Mouse (Mus musculus): ENCODE data around the gene Rnft1. TPM values are rescaled to one million over a fixed set of nuclear protein-coding genes. Genes with fewer than 3 reads are reported as not detected.
"Not testable (repeated sequence)": the region's sequence is repeated elsewhere in the genome, so short reads cannot be mapped to it uniquely, and the experiment has no call there.

The Rnft1 gene
- polyA plus RNA-seq (2015; fragmentation: Nextera tagmentation; extraction: Ambion mirVana), result 14.0 and 17.2 TPM in 2 replicates

GRCm38 (mm10) chr11:86484101-86484868, at the start of gene Rnft1:
Rnft1 (plus strand) TSS chr11:86484657.
- H3K4me3 ChIP-seq (replicated peaks), result peak within 1 kb of the TSS; percentile 73

GRCm38 (mm10) chr11:86436843-86437242, 47.6 kb upstream of the Rnft1 start:
- Histone ChIP-seq H3K9me3 (replicated peaks) (no peaks in the 10 kb centered on the region), H3K36me3 (replicated peaks) (no peaks in the 10 kb centered on the region), H3K27me3 (no peaks in the 10 kb centered on the region), H3K9ac (no peak overlapping the region), H3K27ac (replicated peaks) (no peak overlapping the region), H3K4me3 (replicated peaks) (no peak overlapping the region), H3K4me1 (replicated peaks) (no peaks in the 10 kb centered on the region), H3K4me2 (no peak overlapping the region)
- WGBS (ENCODE audit: insufficient replicate concordance), result 25% methylated on average over 5 of the region's 5 CpGs
- ATAC-seq (ENCODE audit: insufficient read depth), result no peak

More at GRCm38 (mm10) chr11:86484101-86484868, at the start of gene Rnft1:
- H3K27me3 ChIP-seq, result no peaks in the 10 kb centered on the region
- ATAC-seq (ENCODE audit: insufficient read depth), result peak; percentile 97
- peak within 1 kb of the TSS; percentile 83 for H3K9ac ChIP-seq
- peak within 1 kb of the TSS; percentile 82 for H3K27ac ChIP-seq (replicated peaks)
- peaks cover 15% of the 10 kb centered on the region for H3K4me1 ChIP-seq (replicated peaks)
- H3K9me3 ChIP-seq (replicated peaks), result no peaks in the 10 kb centered on the region
- peaks cover under 1% of the 10 kb centered on the region for H3K36me3 ChIP-seq (replicated peaks)
- WGBS (ENCODE audit: insufficient replicate concordance), result under 1% methylated on average over 68 of the region's 68 CpGs
- H3K4me2 ChIP-seq, result peak within 1 kb of the TSS; percentile 84

GRCm38 (mm10) chr11:86438261-86438660, 46.2 kb upstream of the Rnft1 start:
- 34% methylated on average over 4 of the region's 4 CpGs for WGBS (ENCODE audit: insufficient replicate concordance)
- no peak overlapping the region for H3K4me2 ChIP-seq
- no peaks in the 10 kb centered on the region for H3K36me3 ChIP-seq (replicated peaks)
- no peak for ATAC-seq (ENCODE audit: insufficient read depth)
- H3K4me3 ChIP-seq (replicated peaks), result no peak overlapping the region
- no peak overlapping the region for H3K9ac ChIP-seq
- H3K27me3 ChIP-seq, result no peaks in the 10 kb centered on the region
- H3K4me1 ChIP-seq (replicated peaks), result no peaks in the 10 kb centered on the region
- no peak overlapping the region for H3K27ac ChIP-seq (replicated peaks)
- H3K9me3 ChIP-seq (replicated peaks), result no peaks in the 10 kb centered on the region

GRCm38 (mm10) chr11:86440791-86441190, 43.7 kb upstream of the Rnft1 start:
- no peak overlapping the region for H3K4me3 ChIP-seq (replicated peaks)
- ATAC-seq (ENCODE audit: insufficient read depth), result no peak
- 42% methylated on average over 5 of the region's 5 CpGs for WGBS (ENCODE audit: insufficient replicate concordance)

GRCm38 (mm10) chr11:86453991-86454390, 30.5 kb upstream of the Rnft1 start:
- no peaks in the 10 kb centered on the region for H3K36me3 ChIP-seq (replicated peaks)
- H3K4me2 ChIP-seq, result no peak overlapping the region
- H3K9me3 ChIP-seq (replicated peaks), result no peaks in the 10 kb centered on the region
- H3K4me3 ChIP-seq (replicated peaks), result no peak overlapping the region
- H3K27me3 ChIP-seq, result no peaks in the 10 kb centered on the region
- H3K9ac ChIP-seq, result no peak overlapping the region
- H3K27ac ChIP-seq (replicated peaks), result no peak overlapping the region
- ATAC-seq (ENCODE audit: insufficient read depth), result no peak
- WGBS (ENCODE audit: insufficient replicate concordance), result 75% methylated on average over 5 of the region's 5 CpGs
- no peaks in the 10 kb centered on the region for H3K4me1 ChIP-seq (replicated peaks)

More at GRCm38 (mm10) chr11:86440791-86441190, 43.7 kb upstream of the Rnft1 start:
- Histone ChIP-seq H3K36me3 (replicated peaks) (no peaks in the 10 kb centered on the region), H3K27ac (replicated peaks) (no peak overlapping the region), H3K4me1 (replicated peaks) (no peaks in the 10 kb centered on the region), H3K9me3 (replicated peaks) (no peaks in the 10 kb centered on the region), H3K4me2 (no peak overlapping the region), H3K9ac (no peak overlapping the region), H3K27me3 (no peaks in the 10 kb centered on the region)

- no peak overlapping the region for H3K9ac ChIP-seq
- 52% methylated on average over 6 of the region's 6 CpGs for WGBS (ENCODE audit: insufficient replicate concordance)
- ATAC-seq (ENCODE audit: insufficient read depth), result no peak
- no peaks in the 10 kb centered on the region for H3K36me3 ChIP-seq (replicated peaks)
- H3K27ac ChIP-seq (replicated peaks), result no peak overlapping the region
- no peaks in the 10 kb centered on the region for H3K9me3 ChIP-seq (replicated peaks)
- no peaks in the 10 kb centered on the region for H3K27me3 ChIP-seq
- no peaks in the 10 kb centered on the region for H3K4me1 ChIP-seq (replicated peaks)
- no peak overlapping the region for H3K4me2 ChIP-seq
- no peak overlapping the region for H3K4me3 ChIP-seq (replicated peaks)
These were observed 26.9 kb upstream of the Rnft1 start for GRCm38 (mm10) chr11:86457545-86457944.

GRCm38 (mm10) chr11:86458866-86459265, 25.6 kb upstream of the Rnft1 start:
- H3K4me1 ChIP-seq (replicated peaks), result no peaks in the 10 kb centered on the region
- H3K4me2 ChIP-seq, result no peak overlapping the region
- ATAC-seq (ENCODE audit: insufficient read depth), result no peak
- no peaks in the 10 kb centered on the region for H3K9me3 ChIP-seq (replicated peaks)
- H3K36me3 ChIP-seq (replicated peaks), result no peaks in the 10 kb centered on the region
- 82% methylated on average over 6 of the region's 6 CpGs for WGBS (ENCODE audit: insufficient replicate concordance)
- H3K27me3 ChIP-seq, result no peaks in the 10 kb centered on the region
- no peak overlapping the region for H3K9ac ChIP-seq
- no peak overlapping the region for H3K4me3 ChIP-seq (replicated peaks)
- no peak overlapping the region for H3K27ac ChIP-seq (replicated peaks)

- H3K4me2 ChIP-seq, result no peak overlapping the region
- no peak for ATAC-seq (ENCODE audit: insufficient read depth)
These were observed 21.9 kb upstream of the Rnft1 start for GRCm38 (mm10) chr11:86462579-86462978.

GRCm38 (mm10) chr11:86464275-86464674, 20.2 kb upstream of the Rnft1 start:
- not testable (repeated sequence) for H3K9ac ChIP-seq; ATAC-seq (ENCODE audit: insufficient read depth); H3K9me3 ChIP-seq (replicated peaks); H3K4me1 ChIP-seq (replicated peaks); H3K27me3 ChIP-seq; H3K4me3 ChIP-seq (replicated peaks); H3K36me3 ChIP-seq (replicated peaks); H3K4me2 ChIP-seq; H3K27ac ChIP-seq (replicated peaks)
- 12% methylated on average over 8 of the region's 8 CpGs for WGBS (ENCODE audit: insufficient replicate concordance)

More at GRCm38 (mm10) chr11:86462579-86462978, 21.9 kb upstream of the Rnft1 start:
- H3K27me3 ChIP-seq, result no peaks in the 10 kb centered on the region
- no peaks in the 10 kb centered on the region for H3K9me3 ChIP-seq (replicated peaks)
- H3K4me1 ChIP-seq (replicated peaks), result 0 out of 2 replicates have a peak, but pooled peaks cover 3% of the 10 kb centered on the region
- no peak overlapping the region for H3K4me3 ChIP-seq (replicated peaks)
- H3K27ac ChIP-seq (replicated peaks), result no peak overlapping the region
- no peak overlapping the region for H3K9ac ChIP-seq
- H3K36me3 ChIP-seq (replicated peaks), result no peaks in the 10 kb centered on the region

GRCm38 (mm10) chr11:86468345-86468744, 16.1 kb upstream of the Rnft1 start:
- Histone ChIP-seq H3K9me3 (replicated peaks) (no peaks in the 10 kb centered on the region), H3K27ac (replicated peaks) (no peak overlapping the region), H3K36me3 (replicated peaks) (no peaks in the 10 kb centered on the region), H3K4me1 (replicated peaks) (0 out of 2 replicates have a peak, but pooled peaks cover 3% of the 10 kb centered on the region), H3K9ac (no peak overlapping the region), H3K4me3 (replicated peaks) (no peak overlapping the region), H3K27me3 (no peaks in the 10 kb centered on the region), H3K4me2 (no peak overlapping the region)
- 66% methylated on average over 8 of the region's 8 CpGs for WGBS (ENCODE audit: insufficient replicate concordance)
- no peak for ATAC-seq (ENCODE audit: insufficient read depth)

- H3K27ac ChIP-seq (replicated peaks), result no peak overlapping the region
- 55% methylated on average over 4 of the region's 4 CpGs for WGBS (ENCODE audit: insufficient replicate concordance)
These were observed 15.5 kb upstream of the Rnft1 start for GRCm38 (mm10) chr11:86468971-86469370.

More at GRCm38 (mm10) chr11:86468971-86469370, 15.5 kb upstream of the Rnft1 start:
- Histone ChIP-seq H3K4me2 (no peak overlapping the region), H3K4me3 (replicated peaks) (no peak overlapping the region), H3K27me3 (no peaks in the 10 kb centered on the region), H3K9ac (no peak overlapping the region), H3K9me3 (replicated peaks) (no peaks in the 10 kb centered on the region), H3K36me3 (replicated peaks) (no peaks in the 10 kb centered on the region), H3K4me1 (replicated peaks) (0 out of 2 replicates have a peak, but pooled peaks cover 2% of the 10 kb centered on the region)
- ATAC-seq (ENCODE audit: insufficient read depth), result no peak
